Mouse (Mus musculus): ENCODE results near the gene Gm17332. TPM values are rescaled to one million over a fixed set of nuclear protein-coding genes. Genes with fewer than 3 reads are reported as not detected.
A peak's percentile ranks its signal among the peaks of the same experiment; 100 is the strongest.
"Not testable (repeated sequence)": the region's sequence is repeated elsewhere in the genome, so short reads cannot be mapped to it uniquely, and the experiment has no call there.

Gene Gm17332
- not detected for total RNA-seq (2022)

GRCm38 (mm10) chr11:31182362-31182761 lies at the start of gene Gm17332:
Gene Gm17332 (minus strand): TSS chr11:31182462.
- no peak for DNase-seq (ENCODE audit: low spot score)

GRCm38 (mm10) chr11:31229966-31230365 lies 47.7 kb upstream of the Gm17332 start:
- no peak for DNase-seq (ENCODE audit: low spot score)

- DNase-seq (ENCODE audit: low spot score) = no peak
These were observed 43.1 kb upstream of the Gm17332 start for GRCm38 (mm10) chr11:31225359-31225758.

GRCm38 (mm10) chr11:31218009-31218408 lies 35.7 kb upstream of the Gm17332 start:
- DNase-seq (ENCODE audit: low spot score) = no peak

- no peak for DNase-seq (ENCODE audit: low spot score)
These were observed 13.5 kb upstream of the Gm17332 start for GRCm38 (mm10) chr11:31195621-31196363.

- DNase-seq (ENCODE audit: low spot score) = no peak
These were observed 12.5 kb upstream of the Gm17332 start for GRCm38 (mm10) chr11:31194761-31195160.

- peak; percentile 34 for DNase-seq (ENCODE audit: low spot score)
These were observed 12.1 kb downstream of the Gm17332 start for GRCm38 (mm10) chr11:31170052-31170646.

GRCm38 (mm10) chr11:31169161-31170051 lies 12.9 kb downstream of the Gm17332 start:
- DNase-seq (ENCODE audit: low spot score) = no peak

- peak; percentile 16 for DNase-seq (ENCODE audit: low spot score)
These were observed 13.5 kb downstream of the Gm17332 start for GRCm38 (mm10) chr11:31168831-31169160.

GRCm38 (mm10) chr11:31157021-31157420 lies 25.2 kb downstream of the Gm17332 start:
- DNase-seq (ENCODE audit: low spot score) = no peak

- not testable (repeated sequence) for DNase-seq (ENCODE audit: low spot score)
These were observed 43.9 kb downstream of the Gm17332 start for GRCm38 (mm10) chr11:31138394-31138793.

GRCm38 (mm10) chr11:31134824-31135223 lies 47.4 kb downstream of the Gm17332 start:
- not testable (repeated sequence) for DNase-seq (ENCODE audit: low spot score)

GRCm38 (mm10) chr11:31133726-31134125 lies 48.5 kb downstream of the Gm17332 start:
- not testable (repeated sequence) for DNase-seq (ENCODE audit: low spot score)

Other genes with a start within 250 kb of the Gm17332 start
- gene Erlec1, start 228.1 kb downstream of the Gm17332 start, total RNA-seq (2022) = 10 to 100 TPM; 36.7 to 47.6 (median 39.5) TPM
- 10 to 100 TPM; 21.0 to 35.3 (median 26.5) TPM for gene Chac2, start 196.1 kb downstream of the Gm17332 start, total RNA-seq (2022)
- 10 to 100 TPM; 11.2 to 23.3 (median 17.7) TPM for gene Stc2, start 187.6 kb upstream of the Gm17332 start, total RNA-seq (2022)